Mouse (Mus musculus): Measurements from ENCODE around the gene Ppp2ca.
"Not testable (repeated sequence)": the region's sequence is repeated elsewhere in the genome, so short reads cannot be mapped to it uniquely, and the experiment has no call there.

The Ppp2ca gene

DNA sequence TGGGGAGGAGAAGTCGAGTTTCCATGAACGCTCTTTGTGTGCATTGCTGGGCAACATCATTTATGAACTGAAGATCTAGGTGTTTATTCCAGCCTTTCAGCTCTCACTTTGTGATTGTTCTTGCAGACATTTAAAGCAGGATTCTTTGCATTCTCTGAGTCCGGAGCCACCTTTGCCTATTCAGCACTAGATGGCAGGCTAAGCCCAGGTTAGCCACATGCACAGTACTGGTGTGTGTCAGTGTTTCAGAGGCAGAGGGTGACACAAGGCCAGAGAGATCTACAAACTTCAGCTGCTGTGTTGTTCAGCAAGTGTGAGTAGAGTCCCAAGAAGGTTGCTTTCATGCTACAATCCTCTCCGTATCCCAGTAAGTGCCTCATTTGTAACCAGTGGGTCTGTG lies 45.2 kb downstream of the Ppp2ca start:
- DNase-seq (ENCODE audit: low spot score) = peak; percentile 65

- DNase-seq (ENCODE audit: low spot score) = not testable (repeated sequence)
Measured at GRCm38 (mm10) chr11:52145428-52145827, 46.9 kb downstream of the Ppp2ca start, which contains the start of gene Olfr1373. TSS of gene Olfr1373 (minus strand) at chr11:52145528.

DNA sequence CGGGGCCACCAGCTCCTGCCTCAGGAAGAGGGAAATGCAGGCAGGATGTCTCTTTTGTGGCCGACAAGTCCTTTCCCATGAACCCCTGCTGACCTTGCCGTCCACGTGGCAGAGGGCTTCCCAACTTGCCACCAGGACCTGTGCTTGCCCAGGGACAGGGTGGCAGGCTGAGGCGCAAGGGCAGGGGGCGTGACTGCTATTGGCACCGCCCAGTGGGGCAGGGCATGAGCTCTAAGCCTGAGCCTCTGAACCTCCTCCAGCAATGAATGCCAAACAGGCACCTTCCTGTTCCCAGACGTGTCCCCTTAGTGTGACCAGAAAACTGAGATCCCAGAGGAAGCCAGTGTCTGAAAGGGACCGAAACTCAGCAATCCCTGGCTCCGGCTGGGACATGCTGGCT lies 65.4 kb downstream of the Ppp2ca start:
- DNase-seq (ENCODE audit: low spot score) = no peak

DNA sequence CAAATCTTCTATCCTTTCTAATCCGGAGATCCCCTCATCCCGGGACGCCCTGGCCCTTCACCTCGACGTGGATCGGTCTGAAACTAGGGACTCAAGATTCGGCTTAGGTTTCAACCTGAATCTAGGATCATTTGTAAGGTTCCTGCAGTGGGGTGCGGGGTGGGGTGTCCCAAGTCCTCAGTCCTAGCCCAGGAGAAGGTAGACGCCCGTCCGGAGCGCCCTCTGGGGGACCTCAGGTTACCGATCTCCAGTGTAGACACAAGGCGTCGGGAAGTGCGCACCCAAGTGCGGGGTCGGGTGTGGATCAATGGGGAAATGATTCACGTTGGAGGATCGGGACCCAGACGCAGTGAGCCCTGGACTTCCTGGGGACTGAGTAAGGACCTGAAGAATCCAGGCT lies 68.6 kb downstream of the Ppp2ca start:
- DNase-seq (ENCODE audit: low spot score) = peak; percentile 32

- not testable (repeated sequence) for DNase-seq (ENCODE audit: low spot score)
Measured at GRCm38 (mm10) chr11:52167901-52168302, 69.4 kb downstream of the Ppp2ca start.

GRCm38 (mm10) chr11:52168461-52168860 lies 70.0 kb downstream of the Ppp2ca start:
- peak; percentile 29 for DNase-seq (ENCODE audit: low spot score)

Measured in embryo, embryonic 10.5 days (tissue).